Mouse (Mus musculus) cerebellum, adult 2 months (tissue): Measurements from ENCODE around the gene Shank2.

Experiments used
- CTCF ChIP-seq: fragments of 200-500 bp; IDR thresholded peaks from 2 replicates; pipeline ENCODE4 v1.5.1; 2011; ENCODE audit warnings: low read depth, mild to moderate bottlenecking, control low read depth, low read length, moderate library complexity, borderline replicate concordance; ENCODE audit not compliant: insufficient read depth
- POLR2A ChIP-seq: fragments of 200-500 bp; IDR thresholded peaks from 2 replicates; pipeline ENCODE4 v1.6.1; 2011; ENCODE audit warnings: low read length, control low read depth, borderline replicate concordance; ENCODE audit not compliant: insufficient read depth

DNA sequence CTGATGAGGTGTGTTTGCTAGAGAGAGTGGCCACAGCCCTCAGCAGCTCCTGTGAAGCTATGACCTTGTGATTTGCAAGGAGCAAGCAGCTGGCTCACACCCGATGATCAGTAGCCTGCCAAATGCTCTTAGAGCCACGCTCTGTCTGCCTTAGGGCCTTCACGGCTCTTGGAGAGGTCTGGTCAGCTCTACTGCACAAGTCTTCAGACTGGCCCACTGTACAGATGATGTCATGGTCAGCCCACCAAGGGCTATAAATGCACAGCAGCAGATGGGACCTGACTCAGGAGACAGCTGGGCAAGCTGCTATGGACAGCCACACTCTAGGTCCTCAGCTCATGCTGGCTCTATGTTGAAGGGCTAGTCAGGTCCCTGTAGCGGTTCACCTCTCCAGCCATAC, 376.5 kb downstream of the Shank2 start:
- TF ChIP-seq CTCF (no peak), POLR2A (no peak)
